Mouse (Mus musculus): Measurements from ENCODE around the gene Susd1.

- TF ChIP-seq CTCF (conservative IDR thresholded peaks at IDR 0.05; ENCODE audit: insufficient read depth, insufficient read length, low read depth, low read length): no peak
- no peak for TF ChIP-seq POLR2A (IDR thresholded peaks at IDR 0.05; ENCODE audit: low read depth, low read length)
These were observed 101.4 kb downstream of the Susd1 start for GRCm38 (mm10) chr4:59336846-59337532.
